Mouse (Mus musculus) testis, adult 10 weeks (tissue): ENCODE results near the gene Erich6. TPM values are rescaled to one million over a fixed set of nuclear protein-coding genes. Genes with fewer than 3 reads are reported as not detected.

ENCODE experiments used
- polyA plus RNA-seq: library from polyadenylated mRNA; stranded (reverse); fragments of 350-450 nt; fragmentation: Illumina TruSeq; extraction: RNeasy Lipid Tissue Mini Kit (QIAGEN cat#74804); gene quantifications from one replicate; pipeline ENCODE4 v1.2.3, GENCODE M21; 2014; ENCODE audit warnings: low read depth, low replicate concordance

The Erich6 gene
- 109 TPM for polyA plus RNA-seq

DNA sequence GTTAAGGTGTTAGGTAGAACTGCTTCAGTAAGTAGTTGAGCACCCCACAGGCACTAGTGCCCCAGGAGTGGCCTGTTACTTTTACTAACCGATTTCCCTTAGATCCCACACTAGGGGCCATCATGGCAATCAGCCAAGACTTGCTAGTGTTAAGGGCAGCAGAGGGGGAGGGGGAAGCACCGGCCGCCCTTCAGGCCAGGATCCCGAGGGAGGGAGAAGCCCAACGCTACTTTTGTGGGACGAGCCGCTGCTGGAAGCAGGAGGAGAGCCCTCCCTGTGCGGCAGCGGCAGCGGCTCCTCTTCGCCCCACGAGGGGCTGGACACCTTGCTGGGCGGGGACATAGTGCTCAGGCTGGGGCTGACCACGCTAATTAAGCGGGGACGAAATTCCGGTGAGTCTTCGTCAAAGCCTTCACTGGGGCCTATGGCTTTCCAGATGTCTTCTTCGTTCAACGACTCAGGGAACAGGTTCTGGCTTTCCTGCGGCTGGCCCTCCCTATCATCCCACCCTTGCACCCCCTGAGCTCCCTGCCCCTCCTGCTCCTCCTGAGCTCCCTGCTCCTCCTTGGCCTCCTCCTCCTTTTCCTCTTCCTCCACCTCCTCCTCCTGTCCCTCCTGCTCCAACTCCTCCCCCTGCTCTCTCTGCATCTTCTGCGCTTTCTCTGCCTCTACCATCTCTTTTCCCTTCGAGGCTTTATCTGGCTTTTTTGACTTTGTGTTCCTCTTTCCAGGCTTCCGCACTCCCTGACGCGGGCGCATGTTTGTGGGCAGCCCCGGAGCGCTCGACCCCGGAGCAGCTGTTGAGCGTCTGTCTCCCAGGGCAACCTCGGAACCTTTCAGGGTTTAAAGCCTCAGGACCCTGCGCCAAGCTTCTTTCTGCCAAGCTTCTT, at the start of gene Erich6:
Gene Erich6 (minus strand): TSS at position 802 of the 890 bp plus-strand sequence.

DNA sequence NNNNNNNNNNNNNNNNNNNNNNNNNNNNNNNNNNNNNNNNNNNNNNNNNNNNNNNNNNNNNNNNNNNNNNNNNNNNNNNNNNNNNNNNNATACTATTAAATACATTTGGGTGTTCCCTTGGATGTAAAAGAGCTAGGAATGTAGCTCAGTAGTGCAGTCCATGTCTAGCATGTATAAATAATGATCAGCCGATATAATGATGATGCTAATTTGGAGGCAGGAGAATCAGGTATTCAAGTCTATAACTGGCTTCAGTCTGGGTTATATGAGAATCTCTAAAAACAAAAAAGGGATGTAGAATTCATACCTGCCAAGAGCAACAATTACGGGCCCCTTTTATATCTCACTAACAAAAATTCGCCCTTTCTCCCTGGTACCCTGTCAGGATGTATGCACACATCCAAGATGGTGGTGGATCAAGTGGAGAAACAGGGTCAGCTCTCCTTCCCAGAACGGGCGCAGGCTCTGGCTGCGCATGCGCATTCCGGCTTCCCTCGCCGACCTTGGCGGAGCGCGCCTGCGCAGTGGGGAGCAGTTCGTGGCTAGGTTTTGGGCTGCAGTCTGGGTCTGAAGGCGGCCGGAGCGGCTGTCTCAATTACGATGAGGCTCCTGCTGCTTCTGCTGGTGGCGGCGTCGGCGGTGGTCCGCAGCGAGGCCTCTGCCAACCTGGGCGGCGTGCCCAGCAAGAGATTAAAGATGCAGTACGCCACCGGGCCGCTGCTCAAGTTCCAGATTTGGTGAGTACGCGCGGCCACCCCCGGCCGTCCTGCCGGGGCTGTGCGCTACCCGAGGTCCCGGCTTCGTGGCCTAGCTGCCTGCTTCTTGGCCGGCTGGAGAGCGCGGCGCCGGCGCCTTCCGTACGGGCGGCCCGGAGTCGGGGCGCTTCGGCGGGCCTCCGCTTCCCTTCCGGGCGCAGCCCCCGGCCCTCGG, 60.6 kb downstream of the Erich6 start, which contains the start of gene Selenot:
Gene Selenot (plus strand): TSS at position 500 of the 930 bp plus-strand sequence.

Other genes with a start within 250 kb of the Erich6 start
- gene Tsc22d2, start 222.5 kb downstream of the Erich6 start, polyA plus RNA-seq = 63.5 TPM
- gene Eif2a, start 111.4 kb downstream of the Erich6 start, polyA plus RNA-seq = 39.4 TPM
- 60.9 TPM for gene Serp1, start 111.3 kb downstream of the Erich6 start, polyA plus RNA-seq
- gene Selenot, start 60.6 kb downstream of the Erich6 start, polyA plus RNA-seq = 182 TPM
- gene Siah2, start 55.2 kb upstream of the Erich6 start, polyA plus RNA-seq = 48.0 TPM
- gene Mindy4b-ps, start 185.1 kb upstream of the Erich6 start, polyA plus RNA-seq = 0.11 TPM
- gene Clrn1, start 248.1 kb upstream of the Erich6 start, polyA plus RNA-seq = not detected